Mouse (Mus musculus) frontal cortex, postnatal 14 days (tissue): Measurements from ENCODE around the gene Ugt1a7c.

ENCODE experiments used
- DNase-seq, 2 experiments: peaks; one replicate each; pipeline ENCODE4 v3.0.0; 2022; ENCODE audit warnings: low spot score in 2 of 2

Gene Ugt1a7c

DNA sequence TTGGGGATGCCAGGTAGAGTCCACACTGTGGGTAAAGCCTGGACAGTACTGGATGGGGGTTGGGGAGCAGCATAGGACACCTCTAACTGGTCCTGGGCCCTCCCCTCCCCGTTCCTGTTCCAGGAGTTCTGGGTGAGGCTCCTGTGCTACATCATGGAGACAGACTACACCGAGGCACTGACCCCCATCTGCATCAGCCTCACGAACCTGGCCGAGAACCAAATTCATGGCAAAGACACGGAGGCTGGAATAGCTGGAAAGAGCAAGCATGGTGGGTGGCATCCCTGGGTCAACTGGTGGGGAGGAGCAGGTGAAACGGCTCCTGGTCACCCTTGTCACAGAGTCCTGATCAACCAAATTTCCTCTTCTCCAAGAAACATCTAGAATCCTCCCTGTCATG is 143.9 kb downstream of the Ugt1a7c start:
- DNase-seq = no peak

- DNase-seq = no peak
Measured at GRCm38 (mm10) chr1:88240072-88240471, 145.2 kb downstream of the Ugt1a7c start.

GRCm38 (mm10) chr1:88240579-88240978 is 145.7 kb downstream of the Ugt1a7c start:
- DNase-seq = no peak

DNA sequence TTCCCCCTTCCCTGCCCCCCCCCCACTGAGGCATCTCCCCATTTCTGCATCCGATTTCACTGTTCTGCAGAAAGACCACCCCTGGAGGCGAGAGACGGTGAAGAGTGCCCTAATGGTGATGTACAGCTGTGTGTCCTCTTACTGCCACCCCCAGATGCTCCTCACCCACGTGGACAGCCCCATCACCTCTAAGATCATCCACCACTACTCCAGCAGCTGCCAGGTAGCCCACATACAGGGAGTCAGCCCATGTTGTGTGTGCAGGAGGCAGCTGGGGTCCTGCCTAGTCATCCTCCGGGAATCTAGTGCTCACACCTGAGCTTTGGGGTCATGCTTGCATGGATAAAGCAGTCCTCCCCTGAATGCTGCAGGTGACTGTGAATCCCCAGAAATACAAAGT is 149.0 kb downstream of the Ugt1a7c start:
- DNase-seq = no peak

- no peak for DNase-seq
Measured at GRCm38 (mm10) chr1:88245881-88246280, 151.0 kb downstream of the Ugt1a7c start.

- DNase-seq = no peak
Measured at GRCm38 (mm10) chr1:88246386-88246785, 151.5 kb downstream of the Ugt1a7c start.

GRCm38 (mm10) chr1:88247660-88248059 is 152.8 kb downstream of the Ugt1a7c start:
- no peak for DNase-seq

- no peak for DNase-seq
Measured at GRCm38 (mm10) chr1:88248658-88249057, 153.8 kb downstream of the Ugt1a7c start.

DNA sequence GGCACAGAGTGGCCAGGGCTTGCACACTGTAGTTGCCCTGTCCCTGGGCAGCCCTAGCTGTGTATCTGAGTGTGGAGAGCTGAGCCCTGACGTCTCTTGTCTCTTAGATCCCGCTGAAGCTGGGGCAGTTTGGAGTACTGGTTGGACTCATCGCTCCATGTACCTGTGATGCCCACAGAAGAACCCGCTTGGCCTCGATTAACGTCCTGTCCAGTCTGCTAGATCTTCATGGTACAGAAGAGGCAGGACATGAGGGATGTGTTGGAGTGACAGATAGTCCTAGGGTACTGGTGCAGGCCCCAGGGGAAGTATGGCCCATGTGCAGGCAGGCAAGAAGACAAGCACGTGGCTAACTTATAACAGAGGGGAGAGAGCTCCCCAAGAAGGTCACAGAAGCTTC is 154.7 kb downstream of the Ugt1a7c start:
- no peak for DNase-seq

GRCm38 (mm10) chr1:88250023-88250422 is 155.2 kb downstream of the Ugt1a7c start:
- DNase-seq = no peak

GRCm38 (mm10) chr1:88253106-88253505 is 158.2 kb downstream of the Ugt1a7c start:
- DNase-seq = no peak

- no peak for DNase-seq
Measured at GRCm38 (mm10) chr1:88253540-88253939, 158.7 kb downstream of the Ugt1a7c start.

DNA sequence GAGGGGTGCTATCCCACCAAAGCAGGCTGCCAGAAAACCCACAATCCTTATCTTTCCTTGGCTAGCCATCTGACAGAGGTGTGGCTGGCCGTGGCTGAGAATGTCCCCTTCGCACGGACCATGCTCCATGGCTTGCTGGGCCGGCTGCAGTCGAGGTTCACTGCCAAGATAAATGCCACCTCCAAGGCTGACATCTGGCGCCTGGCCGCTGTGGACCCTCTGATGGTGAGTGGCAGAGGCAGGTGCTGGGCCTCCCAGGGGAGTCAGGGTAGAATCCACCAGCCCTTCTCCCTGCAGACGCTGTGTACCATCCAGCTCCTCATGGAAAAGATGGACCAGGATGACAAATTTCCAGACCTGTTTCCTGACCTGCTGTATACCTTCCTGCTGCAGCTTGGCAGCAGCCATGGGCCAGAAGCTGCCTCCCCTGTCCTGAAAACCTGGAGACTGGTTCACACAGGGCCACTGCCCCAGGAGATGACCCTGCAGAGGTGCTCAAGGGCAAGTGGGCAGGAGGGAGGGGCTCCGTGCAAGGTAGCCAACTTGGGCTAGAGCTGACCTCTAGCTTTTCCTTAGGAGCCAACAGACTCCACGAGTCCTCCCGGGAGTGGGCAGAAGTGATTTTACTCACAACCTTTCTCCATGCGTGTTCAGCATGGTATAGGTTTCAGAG is 160.1 kb downstream of the Ugt1a7c start:
- no peak for DNase-seq

- DNase-seq = no peak
Measured at GRCm38 (mm10) chr1:88255466-88255857, 160.6 kb downstream of the Ugt1a7c start.

DNA sequence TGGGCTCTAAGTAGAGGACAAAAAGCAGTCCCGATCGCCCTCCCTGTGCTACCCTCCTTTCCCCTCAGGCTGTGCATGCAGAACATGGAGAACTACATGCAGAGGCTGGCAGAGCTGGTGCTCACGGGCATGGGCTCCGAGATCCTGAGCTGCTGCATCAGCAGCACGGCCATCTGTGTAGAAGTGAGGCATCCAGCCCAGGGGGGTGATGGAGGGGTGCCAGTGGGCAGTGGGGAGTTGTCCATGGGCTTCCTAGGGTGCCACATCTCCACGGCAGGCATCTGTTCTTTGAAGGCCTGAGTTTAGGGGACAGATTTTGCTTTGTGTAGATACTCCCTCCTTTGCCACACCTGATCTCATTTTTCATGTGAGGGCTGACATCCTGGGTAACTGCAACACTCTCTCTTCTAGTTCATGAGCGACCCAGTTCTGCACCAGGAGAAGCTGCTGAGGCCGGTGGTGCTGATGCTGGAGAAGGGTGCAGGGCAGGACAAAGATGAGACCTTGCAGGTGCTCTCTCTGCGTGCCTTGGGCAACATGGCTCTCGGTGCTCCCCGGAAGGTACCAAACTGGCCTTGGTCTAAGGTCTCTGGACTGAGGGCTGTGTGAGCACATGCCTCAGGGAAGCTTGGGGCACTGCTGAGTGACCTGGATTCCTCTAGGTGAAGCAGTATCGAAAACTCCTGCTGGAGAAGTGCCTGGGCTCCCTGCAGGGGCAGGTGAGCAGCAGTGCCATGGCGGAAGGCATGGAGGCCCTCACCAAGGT is 161.3 kb downstream of the Ugt1a7c start:
- no peak for DNase-seq

GRCm38 (mm10) chr1:88256886-88257663 is 162.2 kb downstream of the Ugt1a7c start:
- DNase-seq = no peak

DNA sequence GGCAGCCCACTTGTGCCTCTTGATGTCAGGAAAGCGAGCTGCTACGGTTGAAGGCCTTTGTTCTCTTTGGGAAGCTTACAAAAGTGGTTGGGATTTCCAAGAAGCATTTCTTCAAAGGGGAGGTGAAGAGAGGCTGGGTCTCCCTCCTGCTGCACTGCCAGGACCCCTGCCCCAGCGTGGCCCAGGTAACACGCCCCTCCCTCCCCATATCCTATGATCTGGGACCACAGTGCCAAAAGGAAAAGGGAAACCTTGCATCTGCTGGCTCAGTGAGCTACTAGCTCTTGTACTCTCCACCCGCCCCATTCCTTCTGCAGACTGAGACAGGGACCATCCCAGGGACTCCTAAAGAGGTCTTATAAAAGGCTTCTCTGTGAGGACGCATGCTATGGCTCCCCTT is 162.8 kb downstream of the Ugt1a7c start:
- DNase-seq = no peak

DNA sequence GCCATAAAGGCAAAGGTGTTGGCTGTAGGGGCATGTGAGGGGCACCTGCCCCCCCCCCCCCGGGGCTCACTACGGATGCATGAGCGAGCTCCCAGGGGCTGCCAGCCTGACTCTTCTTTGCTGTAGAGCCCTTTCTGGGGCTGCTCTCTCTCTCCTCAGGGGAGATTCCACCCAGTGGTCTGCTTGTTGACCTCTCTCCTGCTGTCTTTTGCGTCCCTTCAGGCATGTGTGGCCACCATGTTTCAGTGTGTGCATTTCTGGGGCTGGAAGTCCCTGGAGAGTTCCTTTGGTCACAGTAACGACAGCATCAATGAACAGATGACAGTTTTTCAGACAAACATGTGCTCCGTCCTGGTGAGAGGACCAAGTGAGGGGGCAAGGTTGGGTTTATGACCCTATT is 163.5 kb downstream of the Ugt1a7c start:
- no peak for DNase-seq

DNA sequence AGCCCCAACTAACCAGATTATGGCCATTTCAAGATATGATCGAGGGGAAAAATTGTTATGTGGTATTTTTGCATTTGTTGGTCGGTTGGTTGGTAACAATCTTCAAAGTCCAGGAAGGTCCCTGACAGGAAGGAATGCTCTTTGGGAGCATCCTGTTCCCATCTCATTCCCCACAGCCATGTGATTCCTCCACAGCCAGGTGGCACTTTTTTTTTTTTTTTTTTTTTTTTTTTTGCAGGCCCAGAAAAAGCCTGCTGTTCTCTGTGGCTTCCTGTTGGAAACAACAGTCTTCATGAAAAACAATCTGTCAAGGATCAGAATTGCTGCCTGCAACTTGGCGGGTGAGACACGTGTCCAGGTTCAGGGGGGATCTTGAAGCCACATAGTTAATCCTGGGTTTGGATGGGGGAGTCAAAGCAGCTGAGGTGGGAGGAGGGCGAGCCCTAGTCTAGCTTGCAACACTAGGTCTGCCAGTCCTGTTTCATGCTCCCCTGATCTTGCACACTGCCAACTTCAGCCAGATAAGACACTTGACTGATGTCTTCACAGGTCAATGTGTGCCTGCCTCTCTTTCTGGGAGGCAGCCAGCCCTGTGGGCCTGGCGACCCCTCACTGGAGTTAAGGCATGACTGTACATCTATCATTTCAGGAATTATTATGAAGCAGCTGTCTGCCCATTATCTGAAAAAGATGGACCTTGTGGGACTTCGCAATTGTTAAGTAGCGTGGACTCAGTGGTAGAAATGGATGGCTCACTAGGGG is 164.2 kb downstream of the Ugt1a7c start:
- no peak for DNase-seq

DNA sequence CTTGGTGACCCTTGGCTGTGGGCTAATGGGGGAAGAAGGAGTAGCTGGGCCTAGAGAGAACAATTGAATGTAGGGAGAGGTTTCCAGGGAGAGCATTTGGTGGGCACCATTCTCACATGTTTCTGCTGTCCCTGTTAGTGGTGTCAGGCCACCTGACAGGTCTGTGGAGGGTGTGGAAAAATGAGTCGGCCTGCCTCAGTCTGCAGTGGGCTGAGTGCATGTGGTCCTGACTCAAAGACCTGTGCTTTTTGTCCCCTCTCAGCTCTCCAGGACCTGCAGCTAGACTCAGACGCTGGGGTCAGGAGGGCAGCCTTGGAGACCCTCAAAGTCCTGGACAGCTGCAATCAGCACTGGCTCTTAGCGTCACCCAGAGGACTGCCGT is 164.8 kb downstream of the Ugt1a7c start:
- no peak for DNase-seq

DNA sequence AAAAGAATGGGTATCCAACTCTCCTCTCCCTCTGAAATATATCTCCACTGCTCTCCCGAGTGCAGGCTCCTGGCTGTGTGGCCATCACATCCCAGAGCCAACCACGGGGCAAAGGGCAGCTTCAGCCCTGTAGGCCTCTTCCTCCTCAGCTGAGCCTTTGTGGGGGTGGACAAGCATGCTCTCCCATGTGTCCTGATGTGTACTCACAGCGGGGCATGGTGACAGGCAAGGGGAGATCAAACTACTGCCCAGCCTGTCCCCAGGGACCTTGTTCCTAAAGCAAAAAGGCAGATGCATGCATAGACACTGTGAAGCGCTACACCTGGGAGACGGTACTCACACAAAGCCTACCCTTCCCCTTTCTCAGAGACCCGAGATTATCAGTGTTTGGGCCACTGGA is 165.3 kb downstream of the Ugt1a7c start:
- no peak for DNase-seq
